Mouse (Mus musculus) olfactory bulb, adult 2 months (tissue): ENCODE measurements around the gene Rasal2.

Source experiments
- CTCF ChIP-seq: fragments of 200-500 bp; IDR thresholded peaks from 2 replicates; pipeline ENCODE4 v1.5.1; 2012; ENCODE audit warnings: low read depth, mild to moderate bottlenecking, low read length, moderate library complexity; ENCODE audit not compliant: insufficient read depth
- POLR2A ChIP-seq: fragments of 200-500 bp; IDR thresholded peaks from 2 replicates; pipeline ENCODE4 v1.6.1; 2012; ENCODE audit warnings: mild to moderate bottlenecking, low read depth, low read length, moderate library complexity; ENCODE audit not compliant: insufficient read depth

- TF ChIP-seq CTCF (no peak), POLR2A (no peak)
Measured at GRCm38 (mm10) chr1:157248112-157248511, 164.3 kb downstream of the Rasal2 start.
